Mouse (Mus musculus) telencephalon, adult 2 months (tissue): Measurements from ENCODE around the gene Ccdc15.

ENCODE experiments used
- DNase-seq: peaks from one replicate; pipeline ENCODE4 v3.0.0-alpha.2; 2011; ENCODE audit warnings: low read depth, low spot score

Gene Ccdc15

GRCm38 (mm10) chr9:37232201-37233195 lies 115.7 kb downstream of the Ccdc15 start:
- DNase-seq = no peak

- DNase-seq = no peak
These were observed 117.6 kb downstream of the Ccdc15 start for GRCm38 (mm10) chr9:37230486-37231195.

- no peak for DNase-seq
These were observed 118.3 kb downstream of the Ccdc15 start for GRCm38 (mm10) chr9:37229880-37230325.
